In genomic region chr1:168380241-168380770, GRCm38 (mm10) we compare ENCODE assay signal across 9 mouse cellular contexts. TPM values are rescaled to one million over a fixed set of nuclear protein-coding genes. Genes with fewer than 3 reads are reported as not detected.
A peak's percentile ranks its signal among the peaks of the same experiment; 100 is the strongest.
DNase-seq lines count a peak whose midpoint lies in the region; ATAC-seq and TF ChIP-seq lines count a peak whose summit lies in the region.
"Had no signal": no experiment of that assay in that cellular context is flagged by ENCODE, and none has a peak within 500 bp of the region (broad histone marks: within the 10 kb centered on the region; RNA-seq: fewer than 3 reads in every experiment).

No protein-coding gene starts in this region.

- 90% methylated on average over 9 of the region's 9 CpGs for WGBS in thymus, adult 2 months

- no peak for ATAC-seq in activated CD4-positive, CD25-positive, alpha-beta regulatory T cell, adult 4 months

- no peaks in the 10 kb centered on the region for H3K36me3 ChIP-seq in thymus, adult 2 months (ENCODE audit: control insufficient read depth, insufficient read depth, low read length)
- H3K36me3 ChIP-seq: stomach, embryonic 15.5 days had no signal

- no peaks in the 10 kb centered on the region for H3K27me3 ChIP-seq in thymus, adult 2 months (ENCODE audit: control insufficient read depth, insufficient read depth, low read length)
- H3K27me3 ChIP-seq: stomach, embryonic 15.5 days had no signal

- no peak for TF ChIP-seq POLR2A in thymus, adult 2 months (IDR thresholded peaks at IDR 0.05; ENCODE audit: control insufficient read depth, extremely low read depth, insufficient read depth, low read length, poor library complexity)

- intact Hi-C loops in gastrocnemius, adult 2 months (cut with DNase I), result loop anchor here (5.0 kb wide), 2 partner anchors 52 to 97 kb away; partner anchors contain the start of gene Pbx1

- no peaks in the 10 kb centered on the region for H3K4me1 ChIP-seq in thymus, adult 2 months (replicated peaks; ENCODE audit: control insufficient read depth, insufficient read depth, low read length)

- peak overlapping the region; percentile 90 for H3K27ac ChIP-seq in gastrocnemius, adult 2 months
- H3K27ac ChIP-seq in thymus, adult 2 months (ENCODE audit: control insufficient read depth, insufficient read depth, low read length), result no peak overlapping the region
- H3K27ac ChIP-seq: stomach, embryonic 15.5 days had no signal

- no peak for TF ChIP-seq CTCF in gastrocnemius, adult 2 months (IDR thresholded peaks at IDR 0.05)
- TF ChIP-seq CTCF in thymus, adult 2 months (IDR thresholded peaks at IDR 0.05; ENCODE audit: borderline replicate concordance, control insufficient read depth, extremely low read depth, insufficient read depth, low read length, poor library complexity), result no peak

- H3K4me3 ChIP-seq in gastrocnemius, adult 2 months, result peak overlapping the region; percentile 56
- H3K4me3 ChIP-seq in thymus, adult 2 months (ENCODE audit: control insufficient read depth, insufficient read depth, low read length), result no peak overlapping the region
- H3K4me3 ChIP-seq: stomach, embryonic 15.5 days had no signal

- DNase-seq in embryo, embryonic 11 days, result peak; percentile 54
- no peak for DNase-seq in embryo, embryonic 10.5 days (ENCODE audit: low spot score)
- DNase-seq in gastrocnemius, adult 2 months, result peak; percentile 71
- peak; percentile 59 for DNase-seq in kidney, adult 11 months
- peak; percentile 52 for DNase-seq in lung, postnatal 25 days (ENCODE audit: low spot score)
- no peak for DNase-seq in layer of hippocampus, adult 8-10 months (ENCODE audit: low spot score in 2 of 2)
- no peak for DNase-seq in thymus, adult 2 months

RNA-seq across cellular contexts. Expression of gene Pbx1, which starts 51.8 kb away (rescaled TPM):
- 10 to 100 TPM; 16.9 to 29.3 TPM for total RNA-seq in gastrocnemius, adult 2 months (2021)
- 100 to 1,000 TPM; 117 to 134 (median 122) TPM for total RNA-seq in layer of hippocampus, adult 8-10 months (2022)
- polyA plus RNA-seq in activated CD4-positive, CD25-positive, alpha-beta regulatory T cell, adult 4 months (2017; shearing (Covaris generic)), result under 1 TPM in 1 of 2 experiments, not detected in 1; 0.08 TPM
- polyA plus RNA-seq in thymus, adult 2 months (2012; rRNA removed), result 9.4 and 13.0 TPM in 2 replicates

Comparison
In these comparisons a context has a peak if more than half of its experiments do, and no peak if none do; other contexts are left out.
1. DNase-seq: peak in embryo, embryonic 11 days (single experiment), gastrocnemius, adult 2 months (single experiment), kidney, adult 11 months (single experiment) and lung, postnatal 25 days (single experiment); none in embryo, embryonic 10.5 days (single experiment), layer of hippocampus, adult 8-10 months (0 of 2) and thymus, adult 2 months (single experiment).